Mouse (Mus musculus) mesoderm, embryonic 11.5 days (tissue): Measurements from ENCODE around the gene Flcn.

Experiments
- DNase-seq: peaks from one replicate; pipeline ENCODE4 v3.0.0-alpha.2; 2012; ENCODE audit warnings: low read depth, low spot score

The Flcn gene

GRCm38 (mm10) chr11:59769738-59770137 is 40.1 kb downstream of the Flcn start:
- DNase-seq, result no peak

GRCm38 (mm10) chr11:59769307-59769706 is 40.5 kb downstream of the Flcn start:
- no peak for DNase-seq

DNA sequence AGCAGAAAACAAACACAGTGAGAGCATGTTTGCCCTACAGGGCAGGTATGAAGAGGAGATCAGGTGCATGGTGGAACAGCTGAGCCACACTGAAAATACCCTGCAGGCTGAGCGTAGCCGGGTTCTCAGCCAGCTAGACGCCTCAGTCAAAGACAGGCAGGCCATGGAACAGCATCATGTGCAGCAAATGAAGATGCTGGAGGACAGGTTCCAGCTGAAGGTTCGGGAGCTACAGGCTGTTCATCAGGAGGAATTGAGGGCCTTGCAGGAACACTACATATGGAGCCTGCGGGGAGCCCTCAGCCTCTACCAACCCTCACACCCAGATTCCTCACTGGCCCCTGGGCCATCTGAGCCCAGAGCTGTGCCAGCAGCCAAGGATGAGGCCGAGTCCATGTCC is 49.0 kb downstream of the Flcn start:
- DNase-seq, result no peak

- no peak for DNase-seq
These were observed 50.2 kb downstream of the Flcn start for GRCm38 (mm10) chr11:59759626-59760025.

- DNase-seq, result no peak
These were observed 50.6 kb downstream of the Flcn start for GRCm38 (mm10) chr11:59759178-59759577.

DNA sequence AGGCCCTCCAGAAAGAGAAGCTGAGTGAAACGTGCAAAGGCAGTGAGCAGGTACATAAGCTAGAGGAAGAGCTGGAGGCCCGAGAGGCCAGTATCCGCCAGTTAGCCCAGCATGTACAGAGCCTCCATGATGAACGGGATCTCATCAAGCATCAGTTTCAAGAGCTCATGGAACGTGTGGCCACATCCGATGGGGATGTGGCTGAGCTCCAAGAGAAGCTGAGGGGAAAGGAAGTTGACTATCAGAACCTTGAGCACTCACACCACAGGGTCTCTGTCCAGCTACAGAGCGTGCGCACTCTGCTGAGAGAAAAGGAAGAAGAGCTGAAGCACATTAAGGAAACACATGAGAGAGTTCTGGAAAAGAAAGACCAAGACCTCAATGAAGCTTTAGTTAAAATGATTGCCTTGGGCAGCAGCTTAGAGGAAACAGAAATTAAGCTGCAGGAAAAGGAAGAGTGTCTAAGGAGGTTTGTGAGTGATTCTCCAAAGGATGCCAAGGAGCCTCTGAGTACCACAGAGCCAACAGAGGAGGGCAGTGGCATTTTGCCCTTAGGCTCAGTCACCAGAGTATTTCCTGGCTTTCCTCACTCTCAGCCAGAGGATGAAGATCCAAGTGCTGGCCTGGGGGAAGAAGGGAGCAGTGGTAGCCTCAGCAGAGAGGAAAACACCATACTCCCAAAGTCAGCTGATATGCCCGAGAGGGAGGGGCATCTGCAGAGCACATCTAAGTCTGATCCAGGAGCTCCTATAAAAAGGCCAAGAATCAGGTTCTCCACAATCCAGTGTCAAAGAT is 51.4 kb downstream of the Flcn start:
- no peak for DNase-seq

GRCm38 (mm10) chr11:59756351-59756750 is 53.5 kb downstream of the Flcn start:
- no peak for DNase-seq

GRCm38 (mm10) chr11:59754504-59754903 is 55.3 kb downstream of the Flcn start:
- DNase-seq, result no peak

- no peak for DNase-seq
These were observed 60.8 kb downstream of the Flcn start for GRCm38 (mm10) chr11:59749050-59749449.

DNA sequence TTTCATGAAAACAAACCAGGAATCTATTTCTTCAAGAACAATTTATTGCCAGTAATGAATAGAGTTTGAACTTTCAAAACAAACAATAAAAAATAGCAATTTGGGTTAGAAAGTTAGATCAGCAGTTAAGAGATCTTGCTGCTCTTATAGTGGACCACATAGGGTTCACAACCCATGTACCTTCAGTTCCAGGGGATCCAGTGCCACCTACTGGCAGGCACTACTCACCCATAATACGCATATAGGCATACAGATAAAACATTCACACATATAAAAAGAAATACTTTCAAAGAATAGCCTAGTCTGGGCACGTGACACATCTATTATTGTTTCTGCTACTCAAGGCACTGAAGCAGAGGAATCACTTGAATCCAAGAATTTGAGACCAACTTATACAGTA is 63.2 kb downstream of the Flcn start:
- DNase-seq, result peak; percentile 12

DNA sequence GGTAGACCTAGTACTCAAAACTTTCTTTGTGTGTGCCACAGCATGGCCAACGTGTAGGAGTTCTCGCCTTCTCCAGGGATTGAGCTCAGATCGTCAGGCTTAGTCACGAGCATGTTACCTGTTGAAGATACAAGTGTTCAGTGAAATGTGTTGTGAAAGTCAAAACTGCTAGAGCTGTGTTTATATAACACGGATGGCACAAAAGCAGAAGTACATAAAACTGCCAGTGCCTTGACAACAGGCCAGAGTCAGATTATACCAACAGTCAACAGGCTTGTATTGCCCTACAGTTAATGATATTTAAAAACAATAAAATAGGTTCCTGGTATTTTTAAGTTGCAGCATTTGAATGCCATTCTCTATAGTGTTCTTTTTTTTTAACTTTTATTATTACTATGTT is 64.0 kb downstream of the Flcn start:
- DNase-seq, result no peak

GRCm38 (mm10) chr11:59744374-59744773 is 65.4 kb downstream of the Flcn start:
- no peak for DNase-seq

DNA sequence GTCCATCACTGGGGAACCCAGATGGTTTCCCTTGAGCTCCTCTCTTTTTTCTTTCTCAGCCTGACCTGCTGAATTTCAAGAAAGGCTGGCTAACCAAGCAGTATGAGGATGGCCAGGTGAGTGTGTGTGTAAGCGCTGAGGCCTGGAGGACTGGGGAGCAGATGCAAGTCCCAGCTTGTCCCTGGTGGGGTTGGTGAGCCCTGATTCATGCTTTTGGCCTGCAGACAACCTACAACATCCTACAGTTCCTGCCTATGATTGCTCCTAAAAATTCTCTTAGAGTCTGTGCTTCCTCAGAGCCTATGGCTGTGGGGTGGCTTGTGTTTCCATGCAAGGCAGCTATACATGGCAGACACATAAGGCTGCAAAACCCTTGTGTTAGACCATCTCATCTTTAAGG is 66.1 kb downstream of the Flcn start:
- DNase-seq, result no peak

DNA sequence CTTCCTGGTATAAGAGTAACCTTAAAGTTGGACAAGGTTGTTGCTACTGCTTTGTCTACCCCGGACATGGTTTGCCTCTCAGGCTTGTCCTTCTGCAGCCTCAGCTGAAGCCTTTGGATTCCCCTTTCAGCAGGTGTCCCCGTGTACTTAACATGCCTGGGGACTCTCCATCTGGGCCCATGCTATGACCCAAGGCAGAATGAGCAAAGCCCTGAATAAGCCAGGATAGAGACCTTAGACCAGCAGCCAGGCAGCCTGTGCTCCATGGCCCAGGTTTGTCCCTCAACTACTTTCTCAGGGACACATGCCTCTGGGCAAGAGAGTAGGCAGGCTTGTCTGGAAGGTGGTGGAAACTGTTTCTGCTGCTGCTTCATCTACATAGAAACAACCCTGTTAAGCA is 66.5 kb downstream of the Flcn start:
- DNase-seq, result no peak

DNA sequence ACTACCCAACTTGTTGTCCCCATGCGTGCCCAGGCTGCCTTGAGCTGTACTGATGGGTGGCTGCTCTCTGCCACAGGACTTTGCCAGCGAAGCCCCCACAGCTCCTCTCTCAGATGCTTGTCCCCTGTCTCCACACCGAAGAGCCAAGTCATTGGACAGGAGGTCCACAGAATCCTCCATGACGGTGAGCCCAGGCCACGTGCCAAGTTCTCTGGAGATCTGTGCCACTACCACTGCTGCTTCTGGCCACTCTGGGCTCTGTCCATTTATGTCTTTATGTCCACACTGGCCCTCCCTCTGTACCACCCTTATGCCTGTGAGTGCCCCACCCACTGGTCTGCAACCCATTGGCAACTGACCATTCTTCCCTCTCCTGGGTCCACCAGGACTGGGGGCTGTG is 67.9 kb downstream of the Flcn start:
- DNase-seq, result no peak
